Mouse (Mus musculus) liver, embryonic 14.5 days (tissue): Measurements from ENCODE around the gene Prss44. TPM values are rescaled to one million over a fixed set of nuclear protein-coding genes. Genes with fewer than 3 reads are reported as not detected.

Experiments used
- ATAC-seq: fragments of 200-750 bp; cut with Nextera tagmentation; 2 replicates; pipeline ENCODE4 v1.8.0; 2017; ENCODE audit warnings: moderate number of reproducible peaks, mild to moderate bottlenecking, moderate library complexity; ENCODE audit not compliant: insufficient read depth
- DNase-seq, 3 experiments: peaks; one replicate each; pipeline ENCODE4 v3.0.0-alpha.2; 2012 to 2013; ENCODE audit warnings: low read depth in 3 of 3, low spot score in 3 of 3
- H3K27ac ChIP-seq: fragments of 300-500 bp; sonication (generic); 2 replicates; pipeline ENCODE4 v1.5.1; 2014; ENCODE audit warnings: moderate library complexity, mild to moderate bottlenecking, control low read depth, inconsistent platforms
- H3K27me3 ChIP-seq: fragments of 300-500 bp; sonication (generic); 2 replicates; pipeline ENCODE4 v1.6.1; 2014; ENCODE audit warnings: mild to moderate bottlenecking, low read length, moderate library complexity; ENCODE audit not compliant: control insufficient read depth, insufficient read depth
- H3K36me3 ChIP-seq: fragments of 300-500 bp; sonication (generic); replicated peaks from 2 replicates; pipeline ENCODE4 v1.6.1; 2014; ENCODE audit warnings: low read depth; ENCODE audit not compliant: control insufficient read depth, insufficient read depth
- H3K4me1 ChIP-seq, 2 experiments: fragments of 200-500 bp in 1 of 2; fragments of 300-500 bp in 1 of 2; sonication (generic) in 1 of 2; replicated peaks; 2 replicates each; pipeline ENCODE4 v1.6.1; 2012 to 2014; ENCODE audit warnings: antibody characterized with exemption in 1 of 2, inconsistent platforms in 1 of 2, low read length in 1 of 2; ENCODE audit not compliant: control insufficient read depth in 2 of 2, insufficient read depth in 2 of 2
- H3K4me2 ChIP-seq: fragments of 300-500 bp; sonication (generic); 2 replicates; pipeline ENCODE4 v1.6.1; 2014; ENCODE audit warnings: low read depth, mild to moderate bottlenecking, control low read depth, moderate library complexity
- H3K4me3 ChIP-seq, 2 experiments: fragments of 200-500 bp in 1 of 2; fragments of 300-500 bp in 1 of 2; sonication (generic) in 1 of 2; 2 replicates each; pipeline ENCODE4 v1.5.1; 2012 to 2014; ENCODE audit warnings: low read depth in 2 of 2, low read length in 2 of 2, mild to moderate bottlenecking in 2 of 2, control low read depth in 1 of 2, inconsistent platforms in 1 of 2, moderate library complexity in 1 of 2; ENCODE audit not compliant: insufficient read depth in 1 of 2
- H3K9ac ChIP-seq: fragments of 300-500 bp; sonication (generic); replicated peaks from 2 replicates; pipeline ENCODE4 v1.6.1; 2014; ENCODE audit warnings: mild to moderate bottlenecking, control low read depth, moderate library complexity
- H3K9me3 ChIP-seq: fragments of 300-500 bp; sonication (generic); 2 replicates; pipeline ENCODE4 v1.6.1; 2016; ENCODE audit warnings: low read length, mixed read lengths; ENCODE audit not compliant: control insufficient read depth
- CTCF ChIP-seq: IDR thresholded peaks from 2 replicates; pipeline ENCODE4 v1.5.1; 2016; ENCODE audit warnings: antibody characterized with exemption, low read depth, control low read depth
- EP300 ChIP-seq: IDR thresholded peaks from 2 replicates; pipeline ENCODE4 v1.6.1; 2016; ENCODE audit warnings: antibody characterized with exemption, low read depth
- WGBS: fragments of 180-500 bp; shearing (Covaris S2); extraction: QIAGEN DNeasy Blood & Tissue Kit; methylation state at CpG from one replicate; pipeline ENCODE4 v1.1.7; 2014; ENCODE audit not compliant: insufficient replicate concordance; 5-methylcytosine and 5-hydroxymethylcytosine counted together
- polyA plus RNA-seq, 2 experiments: library from polyadenylated mRNA; depleted of rRNA in 1 of 2; stranded (reverse) in 1 of 2; unstranded in 1 of 2; fragments of >200 nt; fragmentation: Nextera tagmentation in 1 of 2; extraction: Ambion mirVana in 1 of 2; gene quantifications; 2 replicates each; pipeline versions ENCODE4 v1.2.1 to v1.2.3; 2012 to 2014

The Prss44 gene
- polyA plus RNA-seq, 2 experiments = not detected

GRCm38 (mm10) chr9:110826390-110826789, 12.6 kb downstream of the Prss44 start, which contains the start of gene Prss43:
Prss43 (plus strand) TSS chr9:110826690.
- WGBS = 49% methylated on average over 3 of the region's 3 CpGs
- Histone ChIP-seq H3K9me3 (no peaks in the 10 kb centered on the region), H3K36me3 (no peaks in the 10 kb centered on the region), H3K4me1 (peaks cover 0 to 3% of the 10 kb centered on the region in 2 experiments; a peak in 1 of 4 replicates), H3K4me2 (no peak within 1 kb of the TSS), H3K27me3 (no peaks in the 10 kb centered on the region), H3K27ac (no peak within 1 kb of the TSS), H3K4me3 (no peak within 1 kb of the TSS), H3K9ac (no peak within 1 kb of the TSS)
- DNase-seq (no peak), ATAC-seq (no peak)
- TF ChIP-seq CTCF (no peak), EP300 (no peak)

GRCm38 (mm10) chr9:110833021-110833420, 19.2 kb downstream of the Prss44 start:
- Histone ChIP-seq H3K4me1 (no peaks in the 10 kb centered on the region), H3K27ac (no peak overlapping the region), H3K36me3 (no peaks in the 10 kb centered on the region), H3K9me3 (no peaks in the 10 kb centered on the region), H3K4me3 (no peak overlapping the region), H3K27me3 (no peaks in the 10 kb centered on the region), H3K4me2 (no peak overlapping the region), H3K9ac (no peak overlapping the region)
- TF ChIP-seq EP300 = no peak
- TF ChIP-seq CTCF = no peak
- no peak for DNase-seq
- 67% methylated on average over 5 of the region's 5 CpGs for WGBS
- ATAC-seq = no peak

- H3K4me3 ChIP-seq = no peak within 1 kb of the TSS
- H3K27me3 ChIP-seq = no peaks in the 10 kb centered on the region
- no peaks in the 10 kb centered on the region for H3K36me3 ChIP-seq
- H3K27ac ChIP-seq = no peak within 1 kb of the TSS
- 63% methylated on average over 19 of the region's 19 CpGs for WGBS
- H3K4me2 ChIP-seq = no peak within 1 kb of the TSS
- no peak for ATAC-seq
- TF ChIP-seq EP300 (no peak), CTCF (no peak)
- no peaks in the 10 kb centered on the region for H3K9me3 ChIP-seq
- no peak for DNase-seq
- 0 out of 4 replicates have a peak, but pooled peaks cover 0 to 2% of the 10 kb centered on the region in 2 experiments for H3K4me1 ChIP-seq
- no peak within 1 kb of the TSS for H3K9ac ChIP-seq
Observed at GRCm38 (mm10) chr9:110834411-110834810, 20.6 kb downstream of the Prss44 start, which contains the start of gene Prss45. Prss45 (plus strand) TSS chr9:110834588.

GRCm38 (mm10) chr9:110834961-110835360, 21.2 kb downstream of the Prss44 start:
- DNase-seq (no peak), ATAC-seq (no peak)
- H3K4me2 ChIP-seq = no peak overlapping the region
- H3K36me3 ChIP-seq = no peaks in the 10 kb centered on the region
- H3K9ac ChIP-seq = no peak overlapping the region
- H3K9me3 ChIP-seq = no peaks in the 10 kb centered on the region
- 39% methylated on average over 10 of the region's 10 CpGs for WGBS
- no peak overlapping the region for H3K4me3 ChIP-seq
- 0 out of 4 replicates have a peak, but pooled peaks cover 0 to 2% of the 10 kb centered on the region in 2 experiments for H3K4me1 ChIP-seq
- H3K27me3 ChIP-seq = no peaks in the 10 kb centered on the region
- no peak for TF ChIP-seq CTCF
- no peak for TF ChIP-seq EP300
- no peak overlapping the region for H3K27ac ChIP-seq

GRCm38 (mm10) chr9:110836112-110836511, 22.3 kb downstream of the Prss44 start:
- H3K27ac ChIP-seq = no peak overlapping the region
- H3K9ac ChIP-seq = no peak overlapping the region
- no peak for DNase-seq
- no peaks in the 10 kb centered on the region for H3K36me3 ChIP-seq
- H3K4me3 ChIP-seq = no peak overlapping the region
- no peaks in the 10 kb centered on the region for H3K27me3 ChIP-seq
- H3K4me1 ChIP-seq = peaks cover 0 to 2% of the 10 kb centered on the region in 2 experiments; a peak in 1 of 4 replicates
- H3K9me3 ChIP-seq = no peaks in the 10 kb centered on the region
- WGBS = 39% methylated on average over 2 of the region's 2 CpGs
- no peak overlapping the region for H3K4me2 ChIP-seq
- no peak for TF ChIP-seq EP300
- no peak for TF ChIP-seq CTCF
- ATAC-seq = no peak
